Mouse (Mus musculus) heart, embryonic 13.5 days (tissue): ENCODE measurements around the gene 1810009A15Rik. TPM values are rescaled to one million over a fixed set of nuclear protein-coding genes. Genes with fewer than 3 reads are reported as not detected.

Source experiments
- ATAC-seq: fragments of 200-750 bp; cut with Nextera tagmentation; 2 replicates; pipeline ENCODE4 v1.8.0; 2017; ENCODE audit warnings: moderate TSS enrichment; ENCODE audit not compliant: insufficient number of reproducible peaks, low FRiP score, low TSS enrichment; ENCODE audit errors: extremely low read depth
- H3K27ac ChIP-seq: fragments of 300-500 bp; sonication (generic); replicated peaks from 2 replicates; pipeline ENCODE4 v1.5.1; 2015; ENCODE audit warnings: moderate library complexity, mild to moderate bottlenecking, inconsistent platforms
- H3K27me3 ChIP-seq: fragments of 300-500 bp; sonication (generic); replicated peaks from 2 replicates; pipeline ENCODE4 v1.6.1; 2015; ENCODE audit warnings: mild to moderate bottlenecking, inconsistent platforms
- H3K36me3 ChIP-seq: fragments of 300-500 bp; sonication (generic); 2 replicates; pipeline ENCODE4 v1.6.1; 2015; ENCODE audit warnings: mild to moderate bottlenecking, inconsistent platforms
- H3K4me1 ChIP-seq: fragments of 300-500 bp; sonication (generic); 2 replicates; pipeline ENCODE4 v1.6.1; 2015; ENCODE audit warnings: inconsistent platforms
- H3K4me2 ChIP-seq: fragments of 300-500 bp; sonication (generic); 2 replicates; pipeline ENCODE4 v1.6.1; 2015; ENCODE audit warnings: inconsistent platforms, mild to moderate bottlenecking, moderate library complexity
- H3K4me3 ChIP-seq: fragments of 300-500 bp; sonication (generic); 2 replicates; pipeline ENCODE4 v1.5.1; 2015; ENCODE audit warnings: moderate library complexity, mild to moderate bottlenecking, inconsistent platforms
- H3K9ac ChIP-seq: fragments of 300-500 bp; sonication (generic); 2 replicates; pipeline ENCODE4 v1.6.1; 2015; ENCODE audit warnings: inconsistent platforms, mild to moderate bottlenecking, moderate library complexity
- H3K9me3 ChIP-seq: fragments of 300-500 bp; sonication (generic); 2 replicates; pipeline ENCODE4 v1.6.1; 2016; ENCODE audit warnings: inconsistent platforms
- WGBS: fragments of 180-500 bp; shearing (Covaris S2); methylation state at CpG from one replicate; pipeline ENCODE4 v1.1.7; 2015; ENCODE audit warnings: mixed read lengths; 5-methylcytosine and 5-hydroxymethylcytosine counted together
- polyA plus RNA-seq: library from polyadenylated mRNA; unstranded; fragments of >200 nt; fragmentation: Nextera tagmentation; extraction: Ambion mirVana; gene quantifications from 2 replicates; pipeline ENCODE4 v1.2.1, GENCODE M21; 2015

Gene 1810009A15Rik
- polyA plus RNA-seq, 1 experiment from 2014 or later: 61.9 TPM

GRCm38 (mm10) chr19:8898576-8898975 lies 9.9 kb downstream of the 1810009A15Rik start:
- 8% methylated on average over 13 of the region's 13 CpGs for WGBS
- H3K9me3 ChIP-seq: no peaks in the 10 kb centered on the region
- peak overlapping the region; percentile 89 for H3K27ac ChIP-seq
- H3K4me1 ChIP-seq: peaks cover 31% of the 10 kb centered on the region
- peaks cover 47% of the 10 kb centered on the region for H3K36me3 ChIP-seq
- H3K4me2 ChIP-seq: peak overlapping the region; percentile 83
- H3K9ac ChIP-seq: peak overlapping the region; percentile 96
- peak overlapping the region; percentile 97 for H3K4me3 ChIP-seq
- 0 out of 2 replicates have a peak, but pooled peaks have one; percentile 0 for ATAC-seq
- H3K27me3 ChIP-seq: no peaks in the 10 kb centered on the region

GRCm38 (mm10) chr19:8899079-8899478 lies 10.4 kb downstream of the 1810009A15Rik start:
- H3K4me1 ChIP-seq: peaks cover 26% of the 10 kb centered on the region
- peaks cover 52% of the 10 kb centered on the region for H3K36me3 ChIP-seq

GRCm38 (mm10) chr19:8903412-8903811 lies 14.8 kb downstream of the 1810009A15Rik start:
- Histone ChIP-seq H3K4me1 (peaks cover 11% of the 10 kb centered on the region), H3K9me3 (no peaks in the 10 kb centered on the region), H3K27me3 (no peaks in the 10 kb centered on the region), H3K9ac (no peak overlapping the region), H3K4me2 (no peak overlapping the region), H3K4me3 (no peak overlapping the region), H3K27ac (no peak overlapping the region), H3K36me3 (peaks cover 66% of the 10 kb centered on the region)
- no peak for ATAC-seq
- WGBS: 90% methylated on average over 5 of the region's 5 CpGs

More at GRCm38 (mm10) chr19:8899079-8899478, 10.4 kb downstream of the 1810009A15Rik start:
- H3K27me3 ChIP-seq: no peaks in the 10 kb centered on the region
- peak overlapping the region; percentile 83 for H3K4me2 ChIP-seq
- H3K27ac ChIP-seq: 0 out of 2 replicates have a peak overlapping the region, but pooled peaks have one; percentile 89
- WGBS: 39% methylated on average over 3 of the region's 3 CpGs
- peak overlapping the region; percentile 97 for H3K4me3 ChIP-seq
- no peak for ATAC-seq
- H3K9me3 ChIP-seq: no peaks in the 10 kb centered on the region
- H3K9ac ChIP-seq: peak overlapping the region; percentile 96

GRCm38 (mm10) chr19:8908531-8908930 lies 19.9 kb downstream of the 1810009A15Rik start:
- Histone ChIP-seq H3K9me3 (no peaks in the 10 kb centered on the region), H3K4me3 (no peak overlapping the region)
- 89% methylated on average over 6 of the region's 6 CpGs for WGBS

GRCm38 (mm10) chr19:8911810-8912209 lies 23.2 kb downstream of the 1810009A15Rik start:
- no peak for ATAC-seq
- WGBS: 90% methylated on average over 5 of the region's 5 CpGs
- Histone ChIP-seq H3K4me1 (no peaks in the 10 kb centered on the region), H3K36me3 (peaks cover 100% of the 10 kb centered on the region), H3K4me2 (no peak overlapping the region), H3K4me3 (no peak overlapping the region), H3K27ac (no peak overlapping the region), H3K9ac (no peak overlapping the region), H3K27me3 (no peaks in the 10 kb centered on the region), H3K9me3 (no peaks in the 10 kb centered on the region)

More at GRCm38 (mm10) chr19:8908531-8908930, 19.9 kb downstream of the 1810009A15Rik start:
- Histone ChIP-seq H3K27me3 (no peaks in the 10 kb centered on the region), H3K27ac (no peak overlapping the region), H3K9ac (no peak overlapping the region), H3K4me2 (no peak overlapping the region), H3K36me3 (peaks cover 98% of the 10 kb centered on the region), H3K4me1 (no peaks in the 10 kb centered on the region)
- ATAC-seq: no peak

- no peak overlapping the region for H3K4me2 ChIP-seq
- ATAC-seq: no peak
- no peak overlapping the region for H3K4me3 ChIP-seq
- H3K27me3 ChIP-seq: no peaks in the 10 kb centered on the region
- H3K36me3 ChIP-seq: peaks cover 81% of the 10 kb centered on the region
- no peaks in the 10 kb centered on the region for H3K9me3 ChIP-seq
- no peak overlapping the region for H3K27ac ChIP-seq
- H3K9ac ChIP-seq: no peak overlapping the region
- no peaks in the 10 kb centered on the region for H3K4me1 ChIP-seq
- WGBS: 92% methylated on average over 3 of the region's 3 CpGs
Measured at GRCm38 (mm10) chr19:8914212-8914611, 25.6 kb downstream of the 1810009A15Rik start.

- WGBS: 92% methylated on average over 3 of the region's 3 CpGs
- H3K4me2 ChIP-seq: no peak overlapping the region
- peaks cover 48% of the 10 kb centered on the region for H3K36me3 ChIP-seq
- no peaks in the 10 kb centered on the region for H3K9me3 ChIP-seq
- no peak for ATAC-seq
- no peak overlapping the region for H3K9ac ChIP-seq
- no peak overlapping the region for H3K4me3 ChIP-seq
- H3K27ac ChIP-seq: no peak overlapping the region
- H3K4me1 ChIP-seq: peaks cover 15% of the 10 kb centered on the region
- H3K27me3 ChIP-seq: no peaks in the 10 kb centered on the region
Measured at GRCm38 (mm10) chr19:8919000-8919399, 30.3 kb downstream of the 1810009A15Rik start.

- Histone ChIP-seq H3K36me3 (peaks cover 41% of the 10 kb centered on the region), H3K4me2 (peak overlapping the region; percentile 91), H3K27me3 (no peaks in the 10 kb centered on the region), H3K4me1 (peaks cover 15% of the 10 kb centered on the region), H3K27ac (peak overlapping the region; percentile 89), H3K4me3 (peak overlapping the region; percentile 72), H3K9ac (peak overlapping the region; percentile 91), H3K9me3 (no peaks in the 10 kb centered on the region)
- 52% methylated on average over 6 of the region's 6 CpGs for WGBS
- no peak for ATAC-seq
Measured at GRCm38 (mm10) chr19:8919684-8920072, 31.0 kb downstream of the 1810009A15Rik start.

GRCm38 (mm10) chr19:8920073-8920736 lies 31.6 kb downstream of the 1810009A15Rik start, which contains the start of gene B3gat3:
B3gat3 (plus strand) TSS chr19:8920374.
- 3% methylated on average over 43 of the region's 50 CpGs for WGBS
- peak within 1 kb of the TSS; percentile 89 for H3K27ac ChIP-seq
- peak within 1 kb of the TSS; percentile 91 for H3K4me2 ChIP-seq
- ATAC-seq: peak; percentile 95
- H3K27me3 ChIP-seq: no peaks in the 10 kb centered on the region
- H3K36me3 ChIP-seq: peaks cover 37% of the 10 kb centered on the region
- peaks cover 15% of the 10 kb centered on the region for H3K4me1 ChIP-seq
- H3K9me3 ChIP-seq: no peaks in the 10 kb centered on the region
- peak within 1 kb of the TSS; percentile 72 for H3K4me3 ChIP-seq
- H3K9ac ChIP-seq: peak within 1 kb of the TSS; percentile 91

GRCm38 (mm10) chr19:8920836-8921291 lies 32.2 kb downstream of the 1810009A15Rik start:
- no peaks in the 10 kb centered on the region for H3K9me3 ChIP-seq
- peak overlapping the region; percentile 91 for H3K4me2 ChIP-seq
- ATAC-seq: 0 out of 2 replicates have a peak, but pooled peaks have one; percentile 4

GRCm38 (mm10) chr19:8921741-8922140 lies 33.1 kb downstream of the 1810009A15Rik start:
- H3K27ac ChIP-seq: no peak overlapping the region
- 80% methylated on average over 9 of the region's 9 CpGs for WGBS

More at GRCm38 (mm10) chr19:8920836-8921291, 32.2 kb downstream of the 1810009A15Rik start:
- Histone ChIP-seq H3K9ac (peak overlapping the region; percentile 91), H3K36me3 (peaks cover 37% of the 10 kb centered on the region), H3K27me3 (no peaks in the 10 kb centered on the region), H3K4me1 (peaks cover 15% of the 10 kb centered on the region), H3K4me3 (peak overlapping the region; percentile 72), H3K27ac (peak overlapping the region; percentile 89)
- 1% methylated on average over 6 of the region's 6 CpGs for WGBS

More at GRCm38 (mm10) chr19:8921741-8922140, 33.1 kb downstream of the 1810009A15Rik start:
- H3K9me3 ChIP-seq: no peaks in the 10 kb centered on the region
- peak overlapping the region; percentile 91 for H3K4me2 ChIP-seq
- H3K27me3 ChIP-seq: no peaks in the 10 kb centered on the region
- H3K4me3 ChIP-seq: peak overlapping the region; percentile 72
- H3K4me1 ChIP-seq: peaks cover 15% of the 10 kb centered on the region
- no peak for ATAC-seq
- peak overlapping the region; percentile 91 for H3K9ac ChIP-seq
- H3K36me3 ChIP-seq: peaks cover 37% of the 10 kb centered on the region
